Mouse (Mus musculus) gastrocnemius, postnatal 4 days (tissue): ENCODE results near the gene Ccdc151. TPM values are rescaled to one million over a fixed set of nuclear protein-coding genes. Genes with fewer than 3 reads are reported as not detected.

Source experiments
- DNase-seq, 2 experiments: peaks; one replicate each; pipeline ENCODE4 v3.0.0; 2021 to 2022; ENCODE audit warnings: low spot score in 2 of 2, mixed read lengths in 2 of 2
- total RNA-seq, 2 experiments: library from RNA; stranded (reverse); gene quantifications; 2 replicates each; pipeline ENCODE4 v1.2.3; 2021

Gene Ccdc151
- total RNA-seq, 2 experiments from 2014 or later, result 0.23 TPM; not detected in 1

DNA sequence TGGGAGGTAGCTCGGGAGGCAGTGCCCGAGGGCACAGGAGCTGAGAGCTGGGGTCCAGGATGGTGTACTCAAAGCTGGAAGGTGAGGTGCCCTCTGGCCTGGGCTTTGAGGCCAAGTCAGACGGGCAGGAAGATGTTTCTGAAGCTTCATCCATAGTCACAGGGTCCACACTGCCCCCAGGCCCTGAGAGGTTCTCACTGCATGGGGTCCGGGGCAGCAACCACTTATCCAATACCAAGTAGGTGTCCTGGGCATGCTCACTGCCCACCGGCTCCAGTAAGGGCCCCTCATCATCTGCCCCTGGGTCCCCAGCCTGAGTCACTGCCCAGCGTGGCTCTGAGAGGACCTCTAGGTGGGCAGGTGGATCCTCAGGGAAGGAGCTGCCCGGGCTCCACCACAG lies 43.2 kb downstream of the Ccdc151 start:
- no peak for DNase-seq

- DNase-seq, result no peak
These were observed 44.1 kb downstream of the Ccdc151 start for GRCm38 (mm10) chr9:21958372-21958771.

GRCm38 (mm10) chr9:21955570-21956281 lies 46.7 kb downstream of the Ccdc151 start, which contains the start of gene Swsap1:
Gene Swsap1 (plus strand): TSS chr9:21955755.
- peak; percentile 88 to 97 for DNase-seq

DNA sequence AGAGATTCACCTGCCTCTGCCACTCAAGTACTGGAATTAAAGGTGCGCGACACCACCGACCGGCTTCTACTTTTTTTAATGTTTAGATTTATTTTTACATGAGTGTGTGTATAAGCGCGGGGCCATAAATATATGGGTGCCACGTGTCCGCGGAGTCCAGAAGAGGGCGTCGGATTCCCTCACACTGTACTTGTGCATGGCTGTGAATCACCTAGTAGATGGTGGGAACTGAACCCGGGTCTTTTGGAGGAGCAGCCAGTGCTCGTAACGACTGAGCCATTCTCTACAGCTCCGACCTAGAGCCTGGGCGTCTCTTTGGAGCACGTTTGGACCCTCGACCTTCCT lies 47.2 kb downstream of the Ccdc151 start:
- DNase-seq, result no peak

DNA sequence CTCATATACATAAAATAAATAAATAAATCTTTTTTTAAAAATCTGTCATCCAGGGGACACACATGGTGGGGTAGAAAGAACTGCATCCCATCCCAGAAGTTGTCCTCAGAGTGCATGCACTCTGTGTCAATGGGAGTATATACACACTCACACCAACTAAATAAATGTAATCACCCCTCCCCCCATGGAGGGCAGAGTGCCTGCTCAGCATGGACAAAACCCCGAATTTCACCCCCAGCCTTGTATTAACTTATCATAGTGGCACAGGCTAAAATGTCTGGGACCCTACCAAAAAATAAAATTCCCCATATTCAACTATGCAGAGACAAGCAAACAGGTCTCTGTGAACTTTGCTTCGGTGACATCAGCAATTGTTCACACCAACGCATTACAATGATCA lies 47.8 kb downstream of the Ccdc151 start:
- no peak for DNase-seq

DNA sequence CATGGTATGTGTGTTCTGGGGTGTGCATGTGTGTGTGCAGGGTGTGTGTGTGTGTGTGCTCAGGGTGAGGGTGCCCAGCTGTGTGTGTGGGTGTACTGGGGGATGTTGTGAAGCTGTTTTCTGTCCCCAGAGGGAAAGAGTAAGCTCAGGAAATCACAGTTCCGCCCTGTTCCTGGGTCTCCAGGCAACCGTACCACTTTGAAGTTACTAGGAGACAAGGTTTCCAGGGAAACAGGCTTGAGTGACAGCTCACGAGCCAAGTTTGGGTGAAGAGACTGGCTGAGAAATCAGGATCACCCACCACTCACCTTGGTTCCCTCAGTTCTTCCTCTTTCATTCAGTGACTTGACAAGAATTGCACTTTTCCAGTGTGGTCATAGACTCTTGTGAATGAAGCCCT lies 48.8 kb downstream of the Ccdc151 start:
- no peak for DNase-seq

DNA sequence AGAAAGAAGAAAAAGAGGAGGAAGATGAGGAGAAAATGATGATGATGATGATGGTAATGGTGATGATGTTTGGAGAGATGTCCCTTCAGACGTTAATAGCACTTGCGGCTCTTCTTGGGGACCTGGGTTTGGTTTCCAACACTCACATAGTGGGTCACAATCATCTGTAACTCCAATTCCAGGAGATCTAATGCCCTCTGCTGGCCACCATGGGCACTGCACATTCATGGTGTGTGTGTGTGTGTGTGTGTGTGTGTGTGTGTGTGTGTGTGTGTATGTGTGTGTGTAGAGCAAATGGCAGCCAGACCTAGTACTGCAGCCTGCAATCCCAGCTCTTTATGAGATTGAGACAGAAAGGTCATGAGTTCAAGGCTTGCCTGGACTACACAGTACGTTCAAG lies 50.5 kb downstream of the Ccdc151 start:
- DNase-seq, result no peak

- peak; percentile 52 to 68 for DNase-seq
These were observed 52.1 kb downstream of the Ccdc151 start for GRCm38 (mm10) chr9:21950322-21950721.

GRCm38 (mm10) chr9:21948790-21949189 lies 53.6 kb downstream of the Ccdc151 start:
- no peak for DNase-seq

- DNase-seq, result no peak
These were observed 54.3 kb downstream of the Ccdc151 start for GRCm38 (mm10) chr9:21948146-21948545.

DNA sequence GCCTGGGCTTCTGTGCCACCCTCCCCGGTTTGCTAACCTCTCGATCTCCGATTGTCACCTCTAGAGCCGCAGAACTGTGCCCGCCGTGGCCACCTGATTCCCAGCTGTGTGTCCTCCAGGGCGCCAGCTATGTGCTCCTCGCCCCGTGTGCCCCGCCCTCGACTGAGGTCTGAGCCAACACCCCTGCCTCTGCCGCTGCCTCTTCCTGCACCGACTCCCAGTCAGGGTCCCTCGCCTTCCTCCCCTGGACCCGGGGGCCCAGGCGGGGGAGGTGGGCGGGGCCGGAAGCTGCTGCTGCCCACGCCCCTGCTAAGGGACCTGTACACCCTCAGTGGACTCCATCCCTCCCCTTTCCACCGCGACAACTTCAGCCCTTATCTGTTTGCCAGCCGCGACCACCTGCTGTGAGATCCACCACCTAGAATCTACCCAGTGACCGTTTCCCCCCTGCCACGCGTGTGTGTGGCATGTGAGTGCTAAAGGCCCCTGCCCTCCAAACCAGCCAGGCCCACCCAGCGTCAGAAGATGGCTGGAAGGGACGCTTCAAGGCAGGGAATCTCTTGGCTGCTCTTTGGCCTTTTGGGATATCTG lies 54.8 kb downstream of the Ccdc151 start:
- DNase-seq, result no peak

DNA sequence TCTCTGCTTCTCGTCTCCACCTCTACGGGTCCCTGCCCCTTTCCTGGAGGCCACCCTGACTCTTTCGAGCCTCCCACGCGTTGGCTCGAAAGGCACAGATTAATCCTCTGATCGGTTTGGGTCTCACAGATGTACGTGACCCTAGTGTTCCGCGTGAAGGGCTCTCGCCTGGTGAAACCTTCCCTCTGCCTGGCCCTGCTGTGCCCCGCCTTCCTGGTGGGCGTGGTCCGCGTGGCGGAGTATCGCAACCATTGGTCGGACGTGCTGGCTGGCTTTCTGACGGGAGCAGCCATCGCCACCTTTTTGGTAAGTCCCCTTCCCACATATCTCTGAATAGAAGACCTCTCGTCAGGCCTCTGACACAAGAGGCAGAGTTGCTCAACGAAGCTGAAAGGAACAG lies 58.2 kb downstream of the Ccdc151 start:
- DNase-seq, result no peak

GRCm38 (mm10) chr9:21943638-21944037 lies 58.8 kb downstream of the Ccdc151 start:
- no peak for DNase-seq

- no peak for DNase-seq
These were observed 59.4 kb downstream of the Ccdc151 start for GRCm38 (mm10) chr9:21943046-21943445.

Other genes starting within 250 kb of the Ccdc151 start
- gene Spc24, start 242.3 kb downstream of the Ccdc151 start, total RNA-seq, result 10 to 100 TPM; 10.8 to 14.2 TPM
- gene Kank2, start 203.9 kb downstream of the Ccdc151 start, total RNA-seq, result 10 to 100 TPM; 48.1 to 49.1 TPM
- gene Angptl8, start 167.1 kb downstream of the Ccdc151 start, total RNA-seq, result under 1 TPM in 1 of 2 experiments, not detected in 1; 0.54 TPM
- gene Dock6, start 150.0 kb downstream of the Ccdc151 start, total RNA-seq, result 10 to 100 TPM; 34.3 to 44.5 TPM
- 10 to 100 TPM; 12.6 to 16.1 TPM for gene Rab3d, start 84.4 kb downstream of the Ccdc151 start, total RNA-seq
- 1 to 10 TPM in 1 of 2 experiments, under 1 TPM in 1; 0.98 to 1.3 TPM for gene Ccdc159, start 75.2 kb downstream of the Ccdc151 start, total RNA-seq
- gene Tmem205, start 75.1 kb downstream of the Ccdc151 start, total RNA-seq, result 10 to 100 TPM; 18.9 to 21.4 TPM
- 1 to 10 TPM; 4.4 to 4.8 TPM for gene Plppr2, start 65.6 kb downstream of the Ccdc151 start, total RNA-seq
- 1 to 10 TPM; 5.2 to 6.3 TPM for gene Swsap1, start 46.9 kb downstream of the Ccdc151 start, total RNA-seq
- gene Epor, start 39.1 kb downstream of the Ccdc151 start, total RNA-seq, result 1 to 10 TPM; 6.5 to 7.5 TPM
- under 1 TPM; 0.21 to 0.22 TPM for gene Rgl3, start 13.2 kb downstream of the Ccdc151 start, total RNA-seq
- 10 to 100 TPM; 61.4 to 66.1 TPM for gene Prkcsh, start 172 bp upstream of the Ccdc151 start, total RNA-seq
- gene Elavl3, start 49.4 kb upstream of the Ccdc151 start, total RNA-seq, result under 1 TPM; 0.08 to 0.12 TPM
- gene Gm49318, start 68.6 kb upstream of the Ccdc151 start, total RNA-seq, result under 1 TPM in 1 of 2 experiments, not detected in 1; 0.54 TPM
- gene Zfp653, start 68.7 kb upstream of the Ccdc151 start, total RNA-seq, result 1 to 10 TPM; 5.6 to 7.4 TPM
- 10 to 100 TPM; 33.7 to 36.0 TPM for gene Ecsit, start 82.8 kb upstream of the Ccdc151 start, total RNA-seq
- 1 to 10 TPM; 7.2 to 7.5 TPM for gene Cnn1, start 96.6 kb upstream of the Ccdc151 start, total RNA-seq
- gene Elof1, start 114.5 kb upstream of the Ccdc151 start, total RNA-seq, result 10 to 100 TPM; 54.4 to 54.9 TPM
- gene Acp5, start 133.1 kb upstream of the Ccdc151 start, total RNA-seq, result 1 to 10 TPM; 2.5 to 3.4 TPM
- 10 to 100 TPM; 34.3 to 34.6 TPM for gene Pigyl, start 154.2 kb upstream of the Ccdc151 start, total RNA-seq
- gene Zfp872, start 185.5 kb upstream of the Ccdc151 start, total RNA-seq, result not detected
- 10 to 100 TPM; 13.4 to 15.0 TPM for gene Zfp809, start 223.1 kb upstream of the Ccdc151 start, total RNA-seq